Mouse (Mus musculus) cerebellum, adult 2 months (tissue): ENCODE results near the gene Klf3. TPM values are rescaled to one million over a fixed set of nuclear protein-coding genes. Genes with fewer than 3 reads are reported as not detected.

Source experiments
- DNase-seq, 2 experiments: peaks; one replicate each; pipeline ENCODE4 v3.0.0; 2021
- H3K27ac ChIP-seq: fragments of 200-500 bp; 2 replicates; pipeline ENCODE4 v1.5.1; 2012; ENCODE audit warnings: low read length, control low read depth, inconsistent platforms; ENCODE audit not compliant: insufficient read depth
- H3K27me3 ChIP-seq: fragments of 200-500 bp; 2 replicates; pipeline ENCODE4 v1.6.1; 2012; ENCODE audit warnings: inconsistent platforms, mild to moderate bottlenecking, low read length, moderate library complexity; ENCODE audit not compliant: control insufficient read depth, insufficient read depth
- H3K4me1 ChIP-seq: fragments of 200-500 bp; 2 replicates; pipeline ENCODE4 v1.6.1; 2011; ENCODE audit warnings: low read length; ENCODE audit not compliant: control insufficient read depth, insufficient read depth
- H3K4me3 ChIP-seq: fragments of 200-500 bp; replicated peaks from 2 replicates; pipeline ENCODE3; 2011; ENCODE audit warnings: mild to moderate bottlenecking, low read depth, low read length, control low read depth; ENCODE audit not compliant: insufficient read depth
- CTCF ChIP-seq: fragments of 200-500 bp; IDR thresholded peaks from 2 replicates; pipeline ENCODE4 v1.5.1; 2011; ENCODE audit warnings: low read depth, mild to moderate bottlenecking, control low read depth, low read length, moderate library complexity, borderline replicate concordance; ENCODE audit not compliant: insufficient read depth
- POLR2A ChIP-seq: fragments of 200-500 bp; IDR thresholded peaks from 2 replicates; pipeline ENCODE4 v1.6.1; 2011; ENCODE audit warnings: low read length, control low read depth, borderline replicate concordance; ENCODE audit not compliant: insufficient read depth
- WGBS: fragments of 180-500 bp; shearing (Covaris S2); methylation state at CpG from one replicate; pipeline ENCODE4 v1.1.7; 2018; 5-methylcytosine and 5-hydroxymethylcytosine counted together
- polyA plus RNA-seq: library from polyadenylated mRNA; depleted of rRNA; stranded (reverse); fragments of >200 nt; gene quantifications from 2 replicates; pipeline ENCODE4 v1.2.3, GENCODE M21; 2012

The Klf3 gene
- polyA plus RNA-seq, 1 experiment: 16.4 TPM

GRCm38 (mm10) chr5:64862269-64862668 is 59.1 kb downstream of the Klf3 start:
- Histone ChIP-seq H3K4me3 (no peak overlapping the region), H3K4me1 (peaks cover 5% of the 10 kb centered on the region; the same call in 1 of the 2 replicates), H3K27ac (no peak overlapping the region), H3K27me3 (no peaks in the 10 kb centered on the region; the same call in 1 of the 2 replicates)
- TF ChIP-seq POLR2A (no peak), CTCF (no peak)
- no peak for DNase-seq
- 12% methylated on average over 9 of the region's 9 CpGs for WGBS

- no peaks in the 10 kb centered on the region; the same call in 1 of the 2 replicates for H3K27me3 ChIP-seq
- 47% methylated on average over 4 of the region's 4 CpGs for WGBS
- TF ChIP-seq CTCF: no peak
- TF ChIP-seq POLR2A: no peak
- no peak for DNase-seq
- H3K4me1 ChIP-seq: peaks cover 5% of the 10 kb centered on the region; the same call in 1 of the 2 replicates
- H3K27ac ChIP-seq: no peak overlapping the region
- no peak overlapping the region for H3K4me3 ChIP-seq
Observed at GRCm38 (mm10) chr5:64864699-64865108, 61.5 kb downstream of the Klf3 start.

- 70% methylated on average over 12 of the region's 12 CpGs for WGBS
- H3K27me3 ChIP-seq: no peaks in the 10 kb centered on the region; the same call in 1 of the 2 replicates
- no peak overlapping the region for H3K4me3 ChIP-seq
- H3K27ac ChIP-seq: no peak overlapping the region
- peaks cover 5% of the 10 kb centered on the region; the same call in 1 of the 2 replicates for H3K4me1 ChIP-seq
- no peak for TF ChIP-seq POLR2A
- TF ChIP-seq CTCF: no peak
- no peak for DNase-seq
Observed at GRCm38 (mm10) chr5:64865219-64865964, 62.2 kb downstream of the Klf3 start.

GRCm38 (mm10) chr5:64866331-64867050 is 63.3 kb downstream of the Klf3 start:
- Histone ChIP-seq H3K4me3 (no peak overlapping the region), H3K4me1 (peaks cover 5% of the 10 kb centered on the region; the same call in 1 of the 2 replicates), H3K27me3 (no peaks in the 10 kb centered on the region; the same call in 1 of the 2 replicates), H3K27ac (no peak overlapping the region)
- TF ChIP-seq CTCF (peak; percentile 49; the same call in 1 of the 2 replicates), POLR2A (no peak)
- DNase-seq: peak; percentile 57 to 58
- 48% methylated on average over 5 of the region's 5 CpGs for WGBS

- 66% methylated on average over 9 of the region's 9 CpGs for WGBS
Observed at GRCm38 (mm10) chr5:64867124-64867523, 63.9 kb downstream of the Klf3 start.

GRCm38 (mm10) chr5:64867551-64867950 is 64.4 kb downstream of the Klf3 start:
- TF ChIP-seq CTCF (no peak), POLR2A (no peak)
- no peak overlapping the region for H3K27ac ChIP-seq
- no peaks in the 10 kb centered on the region for H3K27me3 ChIP-seq
- H3K4me3 ChIP-seq: no peak overlapping the region
- H3K4me1 ChIP-seq: no peaks in the 10 kb centered on the region
- WGBS: 89% methylated on average over 5 of the region's 5 CpGs
- no peak for DNase-seq

More at GRCm38 (mm10) chr5:64867124-64867523, 63.9 kb downstream of the Klf3 start:
- Histone ChIP-seq H3K4me3 (no peak overlapping the region), H3K27me3 (no peaks in the 10 kb centered on the region; the same call in 1 of the 2 replicates), H3K27ac (no peak overlapping the region), H3K4me1 (peaks cover under 1% of the 10 kb centered on the region; the same call in 1 of the 2 replicates)
- DNase-seq: no peak
- TF ChIP-seq CTCF: no peak
- no peak for TF ChIP-seq POLR2A

- no peak for DNase-seq
- H3K27ac ChIP-seq: no peak overlapping the region
- WGBS: 39% methylated on average over 12 of the region's 12 CpGs
- no peaks in the 10 kb centered on the region for H3K27me3 ChIP-seq
- H3K4me3 ChIP-seq: no peak overlapping the region
- no peaks in the 10 kb centered on the region for H3K4me1 ChIP-seq
- TF ChIP-seq POLR2A (no peak), CTCF (no peak)
Observed at GRCm38 (mm10) chr5:64876086-64876830, 73.1 kb downstream of the Klf3 start.
